Mouse (Mus musculus) macrophage (primary cell): ENCODE results near the gene A730061H03Rik. TPM values are rescaled to one million over a fixed set of nuclear protein-coding genes. Genes with fewer than 3 reads are reported as not detected.

Experiments
- H3K27ac ChIP-seq: fragments of 350-480 bp; formaldehyde crosslinking; 2 replicates; pipeline ENCODE4 v1.9.0; 2021
- H3K36me3 ChIP-seq: fragments of 350-480 bp; formaldehyde crosslinking; 2 replicates; pipeline ENCODE4 v1.9.0; 2021; ENCODE audit errors: inconsistent target
- H3K4me3 ChIP-seq: fragments of 350-480 bp; formaldehyde crosslinking; 2 replicates; pipeline ENCODE4 v1.9.0; 2021; ENCODE audit errors: inconsistent target
- H3K79me2 ChIP-seq: fragments of 350-480 bp; formaldehyde crosslinking; 2 replicates; pipeline ENCODE4 v1.9.0; 2021; ENCODE audit errors: inconsistent target
- WGBS: methylation state at CpG from one replicate; pipeline ENCODE4 v1.1.7; 2026; ENCODE audit warnings: inconsistent platforms; ENCODE audit not compliant: missing documents; 5-methylcytosine and 5-hydroxymethylcytosine counted together
- polyA plus RNA-seq: library from polyadenylated mRNA; stranded (reverse); fragments of 250-400 nt; gene quantifications from 3 replicates; pipeline ENCODE4 v1.2.4, GENCODE M21; 2018; ENCODE audit warnings: inconsistent platforms

A730061H03Rik gene
- polyA plus RNA-seq, 1 experiment from 2014 or later, result not detected

- no peak overlapping the region for H3K4me3 ChIP-seq
- H3K36me3 ChIP-seq, result no peaks in the 10 kb centered on the region
- WGBS, result 98% methylated on average over 4 of the region's 4 CpGs
- H3K27ac ChIP-seq, result no peak overlapping the region
- no peaks in the 10 kb centered on the region for H3K79me2 ChIP-seq
Observed at GRCm38 (mm10) chr14:55515846-55516245, 44.4 kb downstream of the A730061H03Rik start.

DNA sequence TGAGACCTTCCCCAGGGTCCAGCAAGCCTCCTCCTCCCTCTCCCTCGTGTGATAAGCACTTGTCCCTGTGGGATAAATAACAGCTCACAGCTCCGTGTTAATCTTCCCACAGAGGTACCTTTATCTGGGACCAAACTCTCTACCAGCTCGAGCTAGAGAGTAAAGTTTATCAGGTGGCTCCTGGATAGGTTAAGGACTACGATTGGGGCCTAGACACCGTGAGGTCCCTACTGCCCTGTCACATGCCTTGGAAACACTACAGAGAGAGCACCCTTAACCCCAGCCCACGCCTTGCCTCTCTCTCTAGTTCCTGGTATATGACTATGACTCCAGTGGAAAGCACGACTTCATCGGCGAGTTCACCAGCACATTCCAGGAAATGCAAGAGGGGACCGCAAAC lies 46.3 kb downstream of the A730061H03Rik start:
- H3K79me2 ChIP-seq, result no peaks in the 10 kb centered on the region
- H3K36me3 ChIP-seq, result no peaks in the 10 kb centered on the region
- H3K4me3 ChIP-seq, result no peak overlapping the region
- WGBS, result 68% methylated on average over 10 of the region's 10 CpGs
- H3K27ac ChIP-seq, result no peak overlapping the region

DNA sequence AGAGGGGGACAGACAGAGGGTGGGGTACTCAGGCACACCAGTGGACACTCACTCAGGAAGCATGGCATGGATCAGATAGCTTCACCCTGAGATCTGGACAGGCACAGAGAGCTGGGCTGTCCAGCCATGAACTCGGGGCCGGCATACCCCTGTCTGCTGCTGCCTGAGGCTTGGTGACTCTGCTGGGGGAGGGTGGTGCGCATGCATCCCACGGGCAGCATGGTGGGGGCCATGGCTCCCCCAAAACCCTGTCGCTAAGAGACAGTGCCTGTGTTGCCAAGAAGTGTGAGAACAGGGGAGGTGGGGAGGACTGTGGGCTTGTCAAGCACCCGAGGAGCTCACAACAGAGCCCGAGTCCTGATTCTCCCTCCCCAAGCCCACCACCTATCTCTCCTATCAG lies 49.2 kb downstream of the A730061H03Rik start:
- no peak overlapping the region for H3K4me3 ChIP-seq
- 67% methylated on average over 7 of the region's 7 CpGs for WGBS
- H3K27ac ChIP-seq, result no peak overlapping the region
- H3K36me3 ChIP-seq, result no peaks in the 10 kb centered on the region
- no peaks in the 10 kb centered on the region for H3K79me2 ChIP-seq

GRCm38 (mm10) chr14:55510125-55510731 lies 50.0 kb downstream of the A730061H03Rik start, which contains the start of gene Cpne6:
Gene Cpne6, plus strand, starts transcription at chr14:55510445.
- Histone ChIP-seq H3K36me3 (no peaks in the 10 kb centered on the region), H3K79me2 (no peaks in the 10 kb centered on the region), H3K27ac (no peak within 1 kb of the TSS), H3K4me3 (no peak within 1 kb of the TSS)
- 74% methylated on average over 15 of the region's 22 CpGs for WGBS

Other genes starting within 250 kb of the A730061H03Rik start
- gene Dhrs4, start 81.6 kb downstream of the A730061H03Rik start, polyA plus RNA-seq, result 25.0 to 28.5 TPM (median 26.3 TPM) in 3 replicates
- gene Carmil3, start 69.8 kb downstream of the A730061H03Rik start, polyA plus RNA-seq, result 0.04 to 0.05 TPM in 2 of 3 replicates, not detected in the other
- gene Cpne6, start 50.0 kb downstream of the A730061H03Rik start, polyA plus RNA-seq, result not detected in 3 replicates
- not detected in 3 replicates for gene Nrl, start 35.4 kb downstream of the A730061H03Rik start, polyA plus RNA-seq
- 5.9 to 15.5 TPM (median 7.9 TPM) in 3 replicates for gene Pck2, start 20.1 kb downstream of the A730061H03Rik start, polyA plus RNA-seq
- 44.4 to 59.1 TPM (median 44.6 TPM) in 3 replicates for gene Dcaf11, start 400 bp downstream of the A730061H03Rik start, polyA plus RNA-seq
- not detected in 3 replicates for gene Fitm1, start 15.2 kb upstream of the A730061H03Rik start, polyA plus RNA-seq
- 213 to 335 TPM (median 292 TPM) in 3 replicates for gene Psme1, start 17.7 kb upstream of the A730061H03Rik start, polyA plus RNA-seq
- gene Emc9, start 24.9 kb upstream of the A730061H03Rik start, polyA plus RNA-seq, result 11.9 to 22.1 TPM (median 17.9 TPM) in 3 replicates
- 172 to 350 TPM (median 300 TPM) in 3 replicates for gene Psme2, start 30.7 kb upstream of the A730061H03Rik start, polyA plus RNA-seq
- 16.3 to 31.6 TPM (median 19.7 TPM) in 3 replicates for gene Rnf31, start 31.3 kb upstream of the A730061H03Rik start, polyA plus RNA-seq
- gene Irf9, start 43.2 kb upstream of the A730061H03Rik start, polyA plus RNA-seq, result 57.2 to 69.1 TPM (median 61.1 TPM) in 3 replicates
- gene Rec8, start 57.6 kb upstream of the A730061H03Rik start, polyA plus RNA-seq, result not detected in 3 replicates
- 18.4 to 47.7 TPM (median 21.3 TPM) in 3 replicates for gene Ipo4, start 75.6 kb upstream of the A730061H03Rik start, polyA plus RNA-seq
- gene Gm49378, start 77.5 kb upstream of the A730061H03Rik start, polyA plus RNA-seq, result 0.29 to 1.2 TPM (median 1.1 TPM) in 3 replicates
- 35.2 to 63.2 TPM (median 58.1 TPM) in 3 replicates for gene Tm9sf1, start 83.4 kb upstream of the A730061H03Rik start, polyA plus RNA-seq
- gene Tssk4, start 89.8 kb upstream of the A730061H03Rik start, polyA plus RNA-seq, result 0.34 TPM in 1 of 3 replicates, not detected in the others
- gene Mdp1, start 100.1 kb upstream of the A730061H03Rik start, polyA plus RNA-seq, result 25.4 to 29.3 TPM (median 26.3 TPM) in 3 replicates
- gene Gmpr2, start 111.5 kb upstream of the A730061H03Rik start, polyA plus RNA-seq, result 27.4 to 36.4 TPM (median 34.4 TPM) in 3 replicates
- gene Nedd8, start 111.7 kb upstream of the A730061H03Rik start, polyA plus RNA-seq, result 136 to 262 TPM (median 187 TPM) in 3 replicates
- 9.0 to 10.5 TPM (median 10.4 TPM) in 3 replicates for gene Tinf2, start 121.4 kb upstream of the A730061H03Rik start, polyA plus RNA-seq
- gene Tgm1, start 153.5 kb upstream of the A730061H03Rik start, polyA plus RNA-seq, result 1.2 to 4.3 TPM (median 3.6 TPM) in 3 replicates
- gene Rabggta, start 161.9 kb upstream of the A730061H03Rik start, polyA plus RNA-seq, result 7.5 to 16.7 TPM (median 12.4 TPM) in 3 replicates
- 63.5 to 108 TPM (median 106 TPM) in 3 replicates for gene Dhrs1, start 185.3 kb upstream of the A730061H03Rik start, polyA plus RNA-seq
- gene Nop9, start 185.3 kb upstream of the A730061H03Rik start, polyA plus RNA-seq, result 9.3 to 22.6 TPM (median 12.9 TPM) in 3 replicates
- gene Cideb, start 198.1 kb upstream of the A730061H03Rik start, polyA plus RNA-seq, result 0.22 to 0.72 TPM (median 0.41 TPM) in 3 replicates
- gene Ltb4r2, start 201.0 kb upstream of the A730061H03Rik start, polyA plus RNA-seq, result 0.10 TPM in 1 of 3 replicates, not detected in the others
- gene Ltb4r1, start 205.6 kb upstream of the A730061H03Rik start, polyA plus RNA-seq, result 0.25 to 0.33 TPM (median 0.32 TPM) in 3 replicates
- 0.04 to 0.07 TPM in 2 of 3 replicates, not detected in the other for gene Adcy4, start 223.7 kb upstream of the A730061H03Rik start, polyA plus RNA-seq
- gene Ripk3, start 228.5 kb upstream of the A730061H03Rik start, polyA plus RNA-seq, result 11.7 to 24.6 TPM (median 17.7 TPM) in 3 replicates